Mouse (Mus musculus): ENCODE measurements around the gene Serpinb6b.

DNA sequence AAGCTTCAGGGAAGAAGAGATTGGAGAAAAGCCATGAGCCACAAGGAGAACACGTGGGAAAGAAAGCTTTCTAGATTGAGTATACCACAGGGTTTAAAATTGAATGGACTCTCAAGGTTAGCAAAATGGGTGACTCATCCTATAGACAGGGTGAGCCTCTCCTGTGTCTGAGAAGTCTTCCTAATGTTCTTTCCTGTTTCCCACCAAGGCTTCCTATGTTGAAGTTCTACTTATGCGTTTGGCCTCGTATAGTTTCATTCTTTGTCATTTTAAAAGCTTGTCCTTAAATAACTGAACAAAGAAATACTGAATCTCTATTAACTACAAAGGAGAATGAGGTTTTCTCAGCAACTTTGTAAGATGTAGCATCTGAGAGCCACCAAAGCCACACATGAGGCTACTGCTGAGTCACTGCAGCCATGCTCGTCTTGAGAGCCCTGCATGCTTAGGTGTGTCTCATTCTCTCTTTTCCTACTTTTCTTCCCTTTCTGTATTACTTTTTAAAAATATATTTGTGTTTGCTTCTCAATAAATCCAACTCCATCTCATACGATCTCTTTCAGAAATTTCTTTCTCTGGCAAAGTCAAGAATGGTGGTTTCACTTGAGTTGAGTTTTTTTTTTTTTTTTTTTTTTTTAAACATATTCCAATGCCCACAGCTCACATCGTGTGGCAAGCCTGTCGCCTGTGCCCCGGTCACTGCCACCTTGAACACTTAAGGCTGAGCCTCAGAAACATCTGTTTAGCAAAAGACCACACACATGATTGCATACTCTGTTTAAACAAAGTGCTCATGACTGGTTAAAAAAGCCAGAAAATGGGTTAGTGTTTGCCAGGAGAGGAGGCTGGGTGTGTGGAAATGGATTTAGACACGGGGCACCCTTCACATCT, 38.8 kb downstream of the Serpinb6b start:
- TF ChIP-seq POLR2A (IDR thresholded peaks at IDR 0.05; ENCODE audit: low read depth, low read length) (no peak), CTCF (IDR thresholded peaks at IDR 0.05; ENCODE audit: extremely low read depth, insufficient read length, insufficient replicate concordance, low read depth, low read length) (no peak)
